Mouse (Mus musculus): ENCODE results near the gene Dcun1d2.

DNA sequence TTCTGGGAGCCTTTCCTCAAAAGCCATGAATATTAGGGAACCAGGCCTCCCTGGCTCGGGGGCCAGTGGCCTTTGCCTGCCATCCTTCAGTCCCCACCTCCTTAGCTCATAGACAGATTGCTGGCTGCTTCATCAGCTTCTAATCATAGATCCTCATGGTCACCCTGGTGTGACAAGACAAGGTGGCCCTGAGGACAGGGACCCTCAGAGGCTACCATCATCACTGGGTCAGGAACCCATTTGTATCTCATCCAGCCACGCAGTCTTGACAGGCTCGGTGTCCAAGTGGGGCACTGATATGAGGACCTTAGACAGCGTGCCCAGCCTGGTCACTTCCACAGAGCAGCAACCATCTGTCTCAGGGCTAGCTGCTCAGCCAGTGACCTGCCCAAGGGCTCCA lies 57.5 kb downstream of the Dcun1d2 start:
- TF ChIP-seq EP300 (IDR thresholded peaks at IDR 0.05; ENCODE audit: insufficient read depth, low read depth, low read length) (no peak), CTCF (IDR thresholded peaks at IDR 0.05; ENCODE audit: low read depth, low read length) (no peak), POLR2A (IDR thresholded peaks at IDR 0.05; ENCODE audit: insufficient read depth, low read length) (no peak)
